Mouse (Mus musculus) neural tube, embryonic 15.5 days (tissue): Measurements from ENCODE around the gene Fjx1. TPM values are rescaled to one million over a fixed set of nuclear protein-coding genes. Genes with fewer than 3 reads are reported as not detected.

Experiments
- ATAC-seq: fragments of 200-750 bp; cut with Nextera tagmentation; 2 replicates; pipeline ENCODE4 v1.8.0; 2017; ENCODE audit warnings: mild to moderate bottlenecking, moderate TSS enrichment, moderate library complexity; ENCODE audit not compliant: low FRiP score
- H3K27ac ChIP-seq: fragments of 300-500 bp; sonication (generic); replicated peaks from 2 replicates; pipeline ENCODE4 v1.5.1; 2015; ENCODE audit warnings: mild to moderate bottlenecking, inconsistent platforms
- H3K27me3 ChIP-seq: fragments of 300-500 bp; sonication (generic); replicated peaks from 2 replicates; pipeline ENCODE4 v1.6.1; 2015; ENCODE audit warnings: inconsistent platforms
- H3K36me3 ChIP-seq: fragments of 300-500 bp; sonication (generic); 2 replicates; pipeline ENCODE4 v1.6.1; 2015; ENCODE audit warnings: inconsistent platforms
- H3K4me1 ChIP-seq: fragments of 300-500 bp; sonication (generic); 2 replicates; pipeline ENCODE4 v1.6.1; 2015; ENCODE audit warnings: inconsistent platforms
- H3K4me2 ChIP-seq: fragments of 300-500 bp; sonication (generic); 2 replicates; pipeline ENCODE4 v1.6.1; 2015; ENCODE audit warnings: inconsistent platforms, mild to moderate bottlenecking, moderate library complexity
- H3K4me3 ChIP-seq: fragments of 300-500 bp; sonication (generic); replicated peaks from 2 replicates; pipeline ENCODE4 v1.5.1; 2015; ENCODE audit warnings: mild to moderate bottlenecking, inconsistent platforms
- H3K9ac ChIP-seq: fragments of 300-500 bp; sonication (generic); replicated peaks from 2 replicates; pipeline ENCODE4 v1.6.1; 2015; ENCODE audit warnings: mild to moderate bottlenecking, inconsistent platforms
- H3K9me3 ChIP-seq: fragments of 300-500 bp; sonication (generic); replicated peaks from 2 replicates; pipeline ENCODE4 v1.6.1; 2016; ENCODE audit warnings: inconsistent platforms
- WGBS: fragments of 180-500 bp; shearing (Covaris S2); methylation state at CpG from one replicate; pipeline ENCODE4 v1.1.7; 2015; ENCODE audit warnings: mixed read lengths; 5-methylcytosine and 5-hydroxymethylcytosine counted together
- polyA plus RNA-seq: library from polyadenylated mRNA; unstranded; fragments of >200 nt; fragmentation: Nextera tagmentation; extraction: Ambion mirVana; gene quantifications from 2 replicates; pipeline ENCODE4 v1.2.1, GENCODE M21; 2015

Gene Fjx1
- polyA plus RNA-seq, result 31.6 and 38.5 TPM in 2 replicates

DNA sequence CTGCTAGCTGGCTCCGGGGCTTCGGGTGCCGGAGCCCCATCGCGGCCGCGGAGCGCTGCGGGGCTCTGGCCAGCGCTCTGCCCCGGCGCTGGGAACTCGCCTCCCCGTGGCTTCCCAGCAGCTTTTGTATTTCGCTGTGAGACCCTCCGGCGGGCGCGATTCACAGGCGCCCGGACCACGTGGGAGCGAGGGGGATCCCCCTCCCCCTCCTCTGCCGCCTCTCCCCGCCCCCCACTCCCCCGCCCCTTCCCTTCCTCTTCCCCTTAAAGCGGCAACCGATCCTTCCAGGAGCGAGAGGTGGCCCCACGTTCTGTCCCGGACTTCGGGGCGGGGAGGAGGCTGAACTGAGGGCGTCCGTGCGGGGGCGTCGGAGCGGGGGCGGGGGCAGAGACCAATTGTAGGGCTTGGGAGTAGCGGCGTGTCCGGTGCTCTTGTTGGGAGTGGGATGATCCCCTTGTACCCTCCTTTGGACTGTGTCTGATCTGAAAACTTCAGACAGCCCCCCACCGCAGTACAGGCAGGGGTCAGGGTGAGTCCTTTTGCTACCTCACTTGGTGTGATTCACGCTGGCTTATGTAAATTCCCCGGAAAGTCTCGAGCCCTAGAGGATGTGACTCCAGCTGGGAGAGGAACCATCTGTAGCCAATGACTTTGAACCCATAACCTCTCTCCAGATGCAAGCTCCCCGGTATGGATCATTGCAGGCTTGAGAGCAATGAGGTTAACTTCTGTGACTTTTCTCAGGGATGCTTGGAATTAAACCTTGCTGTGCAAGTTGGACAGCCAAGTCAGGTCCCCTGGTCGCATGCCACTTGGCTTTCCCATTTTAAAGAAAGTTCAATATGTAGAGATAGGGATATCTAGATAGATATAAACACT is at the start of gene Fjx1:
TSS of gene Fjx1 (minus strand) at position 829 of the 879 bp plus-strand sequence.
- WGBS, result under 1% methylated on average over 44 of the region's 49 CpGs
- H3K27me3 ChIP-seq, result no peaks in the 10 kb centered on the region
- peak; percentile 79 for ATAC-seq
- peaks cover 29% of the 10 kb centered on the region for H3K4me1 ChIP-seq
- peak within 1 kb of the TSS; percentile 92 for H3K27ac ChIP-seq
- H3K4me2 ChIP-seq, result peak within 1 kb of the TSS; percentile 88
- no peaks in the 10 kb centered on the region for H3K36me3 ChIP-seq
- no peaks in the 10 kb centered on the region for H3K9me3 ChIP-seq
- peak within 1 kb of the TSS; percentile 88 for H3K4me3 ChIP-seq
- peak within 1 kb of the TSS; percentile 89 for H3K9ac ChIP-seq

DNA sequence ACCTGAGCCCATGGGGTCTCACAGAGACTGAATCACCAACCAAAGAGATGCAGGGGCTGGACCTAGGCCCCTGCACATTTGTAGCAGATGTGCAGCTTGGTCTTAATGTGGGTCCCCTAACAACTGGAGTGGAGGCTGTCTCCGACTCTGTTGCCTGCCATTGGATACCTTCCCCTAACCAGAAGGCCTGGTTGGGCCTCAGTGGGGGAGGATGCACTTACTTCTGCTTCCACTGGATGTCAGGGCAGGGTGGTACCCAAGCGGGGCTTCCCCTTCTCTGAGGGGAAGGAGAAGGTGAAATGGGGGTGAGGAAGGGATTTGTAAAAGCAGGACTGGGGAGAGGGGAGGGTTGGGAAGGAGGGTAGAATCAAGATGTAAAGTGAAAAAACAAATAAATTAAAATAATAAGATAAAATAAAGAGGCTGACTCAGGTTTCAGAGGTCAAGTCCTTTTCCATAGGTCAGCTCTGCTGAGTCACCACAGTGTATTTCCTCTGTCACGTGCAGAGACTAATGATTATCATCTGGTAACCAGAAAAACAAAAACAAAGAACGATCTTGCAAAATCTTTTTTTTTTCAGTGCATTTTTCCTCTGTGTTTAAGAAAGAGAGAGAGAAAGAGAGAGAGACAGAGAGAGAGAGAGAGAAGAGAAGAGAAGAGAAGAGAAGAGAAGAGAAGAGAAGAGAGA is 47.8 kb upstream of the Fjx1 start:
- 68% methylated on average over 4 of the region's 4 CpGs for WGBS

DNA sequence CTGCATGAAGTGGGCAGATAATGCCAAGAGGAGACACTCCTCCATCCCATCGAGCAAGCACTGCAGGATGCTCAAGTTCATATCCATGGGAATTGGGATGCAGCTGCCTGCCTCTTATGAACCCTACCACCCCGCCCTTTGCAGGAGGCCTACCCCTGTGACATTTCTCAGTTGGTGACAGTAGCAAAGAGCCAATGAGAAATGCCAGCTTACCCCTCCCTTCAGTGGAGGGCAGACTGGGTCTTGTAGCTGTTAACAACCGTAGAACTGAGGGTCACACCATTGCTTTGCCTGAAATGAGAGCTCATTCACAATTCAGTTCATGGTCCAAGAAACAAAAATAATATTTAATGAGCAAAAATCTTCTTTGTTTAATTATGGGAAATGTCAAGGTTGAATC is 28.4 kb upstream of the Fjx1 start:
- Histone ChIP-seq H3K4me2 (no peak overlapping the region), H3K4me1 (peaks cover 12% of the 10 kb centered on the region; the same call in 1 of the 2 replicates), H3K9ac (no peak overlapping the region), H3K27me3 (no peaks in the 10 kb centered on the region), H3K36me3 (no peaks in the 10 kb centered on the region), H3K27ac (no peak overlapping the region), H3K4me3 (no peak overlapping the region), H3K9me3 (no peaks in the 10 kb centered on the region)
- ATAC-seq, result no peak
- WGBS, result 24% methylated on average over 3 of the region's 3 CpGs

More for the DNA sequence above, 47.8 kb upstream of the Fjx1 start:
- H3K27me3 ChIP-seq, result no peaks in the 10 kb centered on the region
- no peak overlapping the region for H3K4me3 ChIP-seq
- H3K36me3 ChIP-seq, result no peaks in the 10 kb centered on the region
- no peak for ATAC-seq
- no peaks in the 10 kb centered on the region for H3K4me1 ChIP-seq
- no peaks in the 10 kb centered on the region for H3K9me3 ChIP-seq
- H3K27ac ChIP-seq, result no peak overlapping the region
- no peak overlapping the region for H3K4me2 ChIP-seq
- no peak overlapping the region for H3K9ac ChIP-seq

DNA sequence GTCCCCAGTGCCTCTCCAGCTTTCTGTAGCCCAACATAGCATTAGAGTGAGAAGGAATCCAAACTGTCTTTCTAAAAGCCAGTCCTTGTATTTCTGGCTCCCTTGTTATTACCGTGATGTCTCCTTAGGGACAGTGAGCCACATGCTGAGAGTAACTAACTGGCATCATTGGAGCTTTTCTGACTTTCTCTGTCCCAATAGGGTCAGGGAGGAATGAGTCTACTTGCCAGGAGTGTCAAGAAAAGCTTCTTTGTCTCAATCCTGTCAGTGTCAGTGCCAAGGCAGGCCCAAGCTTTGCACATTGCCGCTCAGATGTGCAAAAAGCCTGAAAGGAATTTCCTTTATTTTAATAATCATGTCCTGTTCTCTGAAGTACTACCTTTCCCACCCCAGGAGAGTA is 23.8 kb upstream of the Fjx1 start:
- H3K36me3 ChIP-seq, result no peaks in the 10 kb centered on the region
- no peak overlapping the region for H3K4me3 ChIP-seq
- no peak overlapping the region for H3K4me2 ChIP-seq
- H3K27me3 ChIP-seq, result no peaks in the 10 kb centered on the region
- WGBS, result 46% methylated on average over 2 of the region's 2 CpGs
- H3K4me1 ChIP-seq, result peaks cover 2% of the 10 kb centered on the region; the same call in 1 of the 2 replicates
- ATAC-seq, result no peak
- no peak overlapping the region for H3K9ac ChIP-seq
- H3K27ac ChIP-seq, result peak overlapping the region; percentile 18; the same call in 1 of the 2 replicates
- H3K9me3 ChIP-seq, result no peaks in the 10 kb centered on the region

DNA sequence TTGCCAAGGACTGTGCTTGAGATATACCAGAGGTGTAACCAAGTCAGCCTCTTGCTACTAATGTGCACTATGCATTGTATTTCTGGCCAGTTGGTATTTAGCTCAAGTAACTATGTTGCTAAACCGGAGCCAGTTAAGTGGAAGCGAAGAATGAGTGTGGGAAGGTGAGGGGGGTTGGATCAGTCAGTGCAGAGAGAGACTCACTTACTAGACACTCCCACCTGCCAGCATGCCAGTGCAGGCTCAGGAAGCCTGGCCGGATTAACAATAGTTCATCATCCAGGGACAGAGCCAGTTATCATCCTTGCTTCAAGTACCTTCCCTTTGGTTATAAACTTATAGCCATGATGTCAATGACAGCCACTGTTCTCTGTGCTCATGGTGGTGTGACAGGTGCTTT is 16.3 kb upstream of the Fjx1 start:
- H3K4me3 ChIP-seq, result no peak overlapping the region
- H3K4me2 ChIP-seq, result no peak overlapping the region
- H3K9me3 ChIP-seq, result no peaks in the 10 kb centered on the region
- peaks cover 9% of the 10 kb centered on the region for H3K4me1 ChIP-seq
- H3K27ac ChIP-seq, result no peak overlapping the region
- WGBS, result 88% methylated on average over 3 of the region's 3 CpGs
- H3K27me3 ChIP-seq, result no peaks in the 10 kb centered on the region
- no peaks in the 10 kb centered on the region for H3K36me3 ChIP-seq
- H3K9ac ChIP-seq, result no peak overlapping the region
- no peak for ATAC-seq

DNA sequence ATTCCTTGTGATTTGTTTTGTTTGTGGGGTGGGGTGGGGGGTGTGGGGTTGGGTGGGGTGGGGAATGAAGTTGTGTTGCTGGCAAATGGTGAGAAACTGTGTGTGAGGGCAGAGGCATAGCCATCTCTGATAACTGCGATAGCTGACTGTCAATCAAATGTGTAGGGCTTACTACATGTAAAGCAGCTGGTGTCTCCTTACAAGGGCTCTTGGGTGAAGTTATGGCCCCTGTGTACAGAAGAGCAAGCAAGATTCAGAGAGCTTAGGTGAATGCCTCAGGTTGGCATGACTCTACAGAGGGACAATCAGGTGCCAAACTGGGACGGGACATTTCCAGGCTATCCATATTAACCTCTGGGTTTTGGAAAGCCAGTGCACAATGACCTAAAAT is 12.0 kb upstream of the Fjx1 start:
- no peaks in the 10 kb centered on the region for H3K9me3 ChIP-seq
- no peaks in the 10 kb centered on the region for H3K36me3 ChIP-seq
- no peak overlapping the region for H3K4me3 ChIP-seq
- H3K4me1 ChIP-seq, result peaks cover 9% of the 10 kb centered on the region
- no peak overlapping the region for H3K4me2 ChIP-seq
- peak overlapping the region; percentile 62 for H3K27ac ChIP-seq
- WGBS, result 69% methylated on average over 2 of the region's 2 CpGs
- no peaks in the 10 kb centered on the region for H3K27me3 ChIP-seq
- peak; percentile 22; the same call in 1 of the 2 replicates for ATAC-seq
- H3K9ac ChIP-seq, result no peak overlapping the region

DNA sequence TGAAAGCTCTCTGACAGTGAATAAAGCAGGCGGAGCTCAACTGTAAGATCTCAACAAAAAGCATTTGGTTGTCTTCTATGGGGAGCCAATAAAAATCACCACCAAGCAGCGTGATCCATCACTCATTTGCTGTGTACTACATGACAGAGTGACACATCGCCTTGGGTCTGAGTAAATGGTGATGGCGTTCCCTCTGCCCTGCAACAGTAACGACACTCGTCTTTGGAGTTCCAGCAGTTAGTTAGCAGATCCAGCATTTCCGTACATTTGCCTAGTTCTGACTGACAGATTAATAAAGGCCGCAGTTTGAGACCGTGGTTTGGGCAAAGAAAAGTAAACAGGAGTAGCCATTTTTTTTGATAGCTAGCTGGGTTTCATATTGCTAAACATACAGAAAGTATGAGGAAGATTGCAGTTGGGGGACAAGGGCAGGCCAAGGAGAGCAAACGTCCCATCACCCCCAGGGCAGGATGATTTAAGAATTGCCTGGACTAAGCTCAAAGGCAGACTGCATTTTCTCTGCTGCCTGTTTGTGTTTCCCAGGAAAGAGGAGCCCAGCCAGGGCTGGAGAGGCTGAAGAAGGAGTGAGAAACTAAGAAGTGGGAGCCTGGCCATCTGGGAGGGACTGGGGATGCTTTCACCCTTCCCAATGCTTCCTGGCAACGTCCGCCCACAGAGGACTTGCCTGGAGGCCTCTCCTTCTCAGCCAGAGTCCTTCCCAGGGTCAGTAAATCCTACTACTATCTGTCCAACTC is 11.5 kb upstream of the Fjx1 start:
- no peak overlapping the region for H3K4me2 ChIP-seq
- WGBS, result 35% methylated on average over 12 of the region's 12 CpGs

DNA sequence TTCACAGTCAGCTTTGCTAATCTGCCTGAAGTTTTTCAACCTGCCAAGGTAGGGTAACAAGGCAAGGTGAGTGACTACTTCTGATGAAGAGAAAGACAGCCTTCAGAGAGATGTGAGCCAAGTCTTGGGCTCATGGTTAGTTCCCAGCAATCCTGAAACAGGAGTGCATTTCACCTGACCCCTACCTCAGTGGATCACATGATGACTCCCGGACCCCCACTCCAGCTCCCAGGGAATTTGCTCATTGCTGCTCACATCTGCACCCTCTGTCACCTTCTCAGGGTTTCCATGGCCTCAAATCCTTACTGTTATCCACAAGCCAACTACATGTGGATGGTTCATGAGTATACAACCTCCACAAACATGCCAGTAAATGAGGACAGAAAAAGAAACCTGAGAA is 9.2 kb upstream of the Fjx1 start:
- Histone ChIP-seq H3K4me2 (no peak overlapping the region), H3K9ac (no peak overlapping the region), H3K36me3 (no peaks in the 10 kb centered on the region), H3K9me3 (no peaks in the 10 kb centered on the region), H3K4me3 (no peak overlapping the region), H3K27me3 (no peaks in the 10 kb centered on the region), H3K4me1 (peaks cover 18% of the 10 kb centered on the region), H3K27ac (no peak overlapping the region)
- ATAC-seq, result no peak
- WGBS, result 97% methylated on average over 1 of the region's 1 CpGs

More for the DNA sequence above, 11.5 kb upstream of the Fjx1 start:
- no peaks in the 10 kb centered on the region for H3K9me3 ChIP-seq
- H3K27ac ChIP-seq, result peak overlapping the region; percentile 62
- ATAC-seq, result peak; percentile 82
- no peak overlapping the region for H3K4me3 ChIP-seq
- H3K4me1 ChIP-seq, result peaks cover 9% of the 10 kb centered on the region
- H3K9ac ChIP-seq, result no peak overlapping the region
- no peaks in the 10 kb centered on the region for H3K27me3 ChIP-seq
- no peaks in the 10 kb centered on the region for H3K36me3 ChIP-seq

DNA sequence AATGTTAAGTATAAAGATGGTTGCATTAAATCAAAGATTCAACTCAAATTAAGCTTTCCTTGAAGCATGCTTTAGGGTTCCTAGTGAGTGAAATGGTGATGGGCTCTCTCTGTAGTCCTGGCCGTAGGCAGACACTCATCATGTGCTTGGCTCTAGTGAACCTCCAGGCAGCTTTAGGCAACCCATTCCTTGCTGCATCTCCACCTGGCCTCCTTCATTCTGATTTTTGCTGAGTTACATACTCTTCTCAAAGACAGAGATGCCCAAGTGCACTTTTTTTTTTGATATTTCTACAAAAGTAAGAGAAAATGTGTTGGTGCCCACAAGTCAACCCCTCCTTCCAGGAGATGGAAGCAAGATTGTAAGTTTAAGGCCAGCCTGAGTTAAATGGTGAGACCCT is 2.8 kb upstream of the Fjx1 start:
- no peak for ATAC-seq
- Histone ChIP-seq H3K9ac (no peak overlapping the region), H3K4me2 (no peak overlapping the region), H3K9me3 (no peaks in the 10 kb centered on the region), H3K4me1 (peaks cover 27% of the 10 kb centered on the region), H3K27me3 (no peaks in the 10 kb centered on the region), H3K36me3 (no peaks in the 10 kb centered on the region), H3K27ac (no peak overlapping the region), H3K4me3 (no peak overlapping the region)
- WGBS, result 81% methylated on average over 1 of the region's 1 CpGs

DNA sequence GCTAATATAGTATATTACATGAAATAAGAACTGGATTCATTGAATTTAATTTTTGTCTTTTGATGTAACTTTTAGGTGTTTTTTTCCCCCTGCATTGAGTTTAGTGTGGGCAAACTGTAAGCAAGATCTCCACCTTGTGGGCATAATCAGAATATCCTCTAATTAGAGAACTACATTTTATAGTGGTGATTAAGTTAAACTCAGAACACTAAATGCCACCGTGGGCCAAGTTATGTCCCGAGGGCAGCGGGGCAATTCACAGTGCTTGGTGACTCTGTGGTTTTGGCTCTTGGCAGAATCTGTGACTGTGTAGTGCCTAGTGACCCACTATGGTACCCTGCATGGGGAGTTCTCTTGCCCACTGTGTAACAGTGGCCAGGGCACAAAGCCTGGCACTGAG is 1.1 kb upstream of the Fjx1 start:
- H3K9me3 ChIP-seq, result no peaks in the 10 kb centered on the region
- 14% methylated on average over 3 of the region's 3 CpGs for WGBS

More for the DNA sequence above, 1.1 kb upstream of the Fjx1 start:
- no peaks in the 10 kb centered on the region for H3K36me3 ChIP-seq
- no peak overlapping the region for H3K4me3 ChIP-seq
- H3K27me3 ChIP-seq, result no peaks in the 10 kb centered on the region
- H3K4me1 ChIP-seq, result peaks cover 33% of the 10 kb centered on the region
- H3K9ac ChIP-seq, result no peak overlapping the region
- ATAC-seq, result no peak
- H3K4me2 ChIP-seq, result no peak overlapping the region
- no peak overlapping the region for H3K27ac ChIP-seq
